Mouse (Mus musculus) layer of hippocampus, adult 8-10 months (tissue): ENCODE data around the gene Espnl. TPM values are rescaled to one million over a fixed set of nuclear protein-coding genes. Genes with fewer than 3 reads are reported as not detected.

ENCODE experiments used
- DNase-seq, 2 experiments: peaks; one replicate each; pipeline ENCODE4 v3.0.0; 2022; ENCODE audit warnings: low spot score in 2 of 2
- total RNA-seq, 4 experiments: library from RNA; stranded (reverse); gene quantifications; 2 replicates each; pipeline ENCODE4 v1.2.4; 2022

Gene Espnl
- total RNA-seq, 4 experiments from 2014 or later: 0.16 TPM; not detected in 3

- no peak for DNase-seq
Measured at GRCm38 (mm10) chr1:91317656-91318055, 4.2 kb upstream of the Espnl start.

DNA sequence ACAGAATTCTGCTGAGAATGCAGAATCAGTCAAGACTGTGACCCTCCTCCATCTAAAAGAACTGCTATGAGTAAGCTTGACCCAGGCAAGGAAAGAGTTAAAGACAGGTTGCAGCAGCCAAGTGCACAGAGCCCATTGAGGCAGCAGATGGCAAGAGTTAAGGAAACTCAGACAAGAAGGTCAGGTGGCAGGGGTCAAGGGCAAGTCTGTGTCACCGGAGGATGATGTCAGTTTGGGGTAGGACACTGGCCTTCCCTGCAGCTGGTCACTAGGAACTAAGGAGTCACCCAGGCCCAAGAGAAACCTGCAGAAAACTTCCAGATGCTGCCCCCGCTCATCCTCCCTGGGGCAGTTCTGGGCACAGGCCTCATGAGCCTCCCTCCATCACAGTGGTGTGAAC lies 2.8 kb downstream of the Espnl start:
- no peak for DNase-seq

DNA sequence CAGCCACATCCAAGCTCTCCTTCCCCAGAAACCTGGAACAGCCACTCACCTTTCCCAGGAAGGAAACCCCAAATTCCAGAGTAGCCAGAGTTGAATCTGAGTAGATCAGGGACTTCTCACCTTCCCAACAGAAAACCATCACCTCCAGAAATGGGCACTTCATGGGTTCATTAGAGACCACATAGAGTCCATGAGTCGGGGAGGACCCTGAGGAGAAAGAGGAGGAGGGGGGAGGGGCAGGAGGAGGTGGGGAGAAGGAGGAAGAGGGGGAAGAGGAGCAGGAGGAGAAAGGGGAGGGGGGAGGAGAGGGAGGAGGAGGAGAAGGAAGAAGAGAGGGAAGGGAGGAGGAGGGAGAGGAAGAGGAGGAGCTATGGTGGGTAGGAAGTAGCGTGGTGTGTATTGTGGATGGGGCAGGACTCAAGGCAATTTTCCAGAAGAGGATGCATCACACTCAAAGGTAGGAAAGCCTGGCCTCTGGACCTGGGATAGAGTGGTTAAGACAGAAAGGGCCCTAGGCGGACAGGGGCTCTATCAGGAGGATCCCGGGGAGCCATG lies 3.7 kb downstream of the Espnl start:
- no peak for DNase-seq

DNA sequence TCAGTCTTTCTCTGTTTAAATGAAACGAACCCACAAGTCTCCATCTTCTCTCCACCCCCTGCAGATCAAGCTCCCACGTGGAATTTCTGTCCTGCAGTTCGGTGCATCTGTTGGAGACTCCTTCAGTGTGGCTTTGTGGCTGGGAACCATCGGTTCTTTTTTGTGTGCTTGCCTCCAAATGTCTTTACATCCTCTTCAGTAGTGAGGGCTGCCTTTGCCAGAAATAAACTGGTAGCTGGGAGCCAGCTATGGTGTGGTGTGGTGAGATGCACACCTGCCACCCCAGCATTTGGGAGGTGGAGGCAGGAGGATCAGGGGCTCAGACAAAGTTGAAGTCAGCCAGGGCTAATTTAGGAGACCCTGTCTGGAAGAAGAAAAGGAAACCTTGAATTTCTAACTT lies 10.2 kb downstream of the Espnl start:
- peak in 1 of 2 experiments; percentile 25 for DNase-seq

GRCm38 (mm10) chr1:91333582-91333981 lies 11.7 kb downstream of the Espnl start:
- DNase-seq: no peak

- DNase-seq: no peak
Measured at GRCm38 (mm10) chr1:91337355-91337754, 15.5 kb downstream of the Espnl start.

GRCm38 (mm10) chr1:91344001-91344400 lies 22.1 kb downstream of the Espnl start:
- DNase-seq: peak in 1 of 2 experiments; percentile 15

GRCm38 (mm10) chr1:91344921-91345685 lies 23.2 kb downstream of the Espnl start:
- DNase-seq: no peak

GRCm38 (mm10) chr1:91346892-91347291 lies 25.0 kb downstream of the Espnl start:
- peak; percentile 21 to 59 for DNase-seq

- no peak for DNase-seq
Measured at GRCm38 (mm10) chr1:91350841-91351240, 29.0 kb downstream of the Espnl start, which contains the start of gene Klhl30. Gene Klhl30 (plus strand): TSS chr1:91351016.

- DNase-seq: no peak
Measured at GRCm38 (mm10) chr1:91351249-91351648, 29.4 kb downstream of the Espnl start.

- no peak for DNase-seq
Measured at GRCm38 (mm10) chr1:91352277-91352676, 30.4 kb downstream of the Espnl start.

DNA sequence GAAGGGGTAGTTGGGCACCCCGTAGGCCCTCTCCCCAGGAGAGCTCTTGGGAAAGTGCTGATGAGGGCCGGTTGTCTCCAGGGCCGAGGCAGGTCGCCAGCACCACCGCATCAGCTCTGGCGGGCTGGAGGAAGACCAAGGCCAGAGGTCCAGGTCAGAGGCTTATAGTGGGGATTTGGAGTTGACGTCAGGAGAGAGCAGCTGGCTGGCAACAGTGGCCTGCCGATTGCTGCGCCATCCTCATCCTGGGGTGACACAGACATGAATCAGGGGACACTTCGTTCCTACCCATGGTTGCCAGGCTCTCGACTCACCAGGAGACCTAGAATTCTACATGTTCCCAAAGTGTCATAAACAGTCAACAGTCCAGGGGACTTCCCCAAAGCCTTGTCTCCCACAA lies 34.2 kb downstream of the Espnl start:
- no peak for DNase-seq

GRCm38 (mm10) chr1:91362113-91362512 lies 40.2 kb downstream of the Espnl start:
- DNase-seq: no peak

DNA sequence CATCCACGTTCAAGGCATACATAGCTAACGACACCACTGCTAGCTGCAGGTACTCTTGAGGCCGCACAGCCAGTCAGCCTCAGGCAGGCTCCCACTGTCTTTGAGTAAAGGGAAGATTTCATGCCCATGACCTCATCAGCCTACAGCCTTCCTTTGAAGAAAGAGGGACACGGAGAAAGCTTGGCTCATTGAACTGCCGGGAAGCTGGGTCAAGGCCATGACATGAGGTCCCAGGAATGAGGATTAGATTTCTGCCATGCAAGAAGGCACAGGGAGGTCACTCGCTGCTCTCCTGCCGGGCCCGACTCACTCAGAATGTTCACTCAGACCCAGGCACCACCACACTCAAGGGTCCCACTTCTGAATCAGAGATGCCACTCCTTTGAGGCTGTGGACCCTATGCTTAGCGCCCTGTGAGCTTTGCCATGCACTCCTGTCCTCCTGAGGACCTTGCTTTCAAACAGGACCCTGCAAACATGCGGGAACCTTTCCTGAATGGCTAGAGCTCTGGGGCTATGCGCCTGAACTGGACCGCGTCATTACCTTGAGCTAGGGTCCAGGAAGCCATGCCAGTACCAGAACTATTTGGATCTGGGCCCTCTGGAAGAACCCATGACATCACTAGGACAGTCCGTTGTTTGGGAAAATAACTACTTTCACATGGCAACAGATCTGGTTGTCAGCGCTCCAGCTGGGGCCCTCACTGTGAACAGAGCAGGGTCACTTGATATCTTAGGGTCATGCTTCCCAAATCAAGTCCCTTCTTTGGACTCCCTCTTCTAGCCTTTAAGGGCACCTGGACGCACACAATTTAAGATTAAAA lies 43.2 kb downstream of the Espnl start:
- no peak for DNase-seq

- no peak for DNase-seq
Measured at GRCm38 (mm10) chr1:91365816-91366214, 43.9 kb downstream of the Espnl start.

- no peak for DNase-seq
Measured at GRCm38 (mm10) chr1:91366215-91367108, 44.6 kb downstream of the Espnl start, which contains the start of gene Erfe. Gene Erfe (plus strand): TSS chr1:91366430.

DNA sequence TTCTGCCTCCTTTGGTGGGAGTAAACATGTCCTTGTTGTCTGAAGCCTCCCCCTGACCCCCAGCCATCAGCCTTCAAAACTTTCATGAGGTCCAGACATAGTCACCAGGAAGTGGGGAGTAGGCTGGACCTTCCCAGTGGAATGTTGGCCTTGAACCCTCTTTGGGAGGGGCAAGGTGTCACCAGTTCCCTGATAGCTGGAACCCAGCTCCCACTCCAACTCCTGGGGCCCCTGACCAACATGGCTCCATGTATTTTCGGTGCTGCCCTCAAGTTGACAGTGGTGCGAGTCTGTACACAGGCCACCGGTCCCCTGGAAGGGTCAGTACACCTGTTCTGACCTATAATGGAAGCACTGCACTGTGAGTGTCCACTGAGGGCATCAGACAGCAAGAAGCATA lies 45.4 kb downstream of the Espnl start:
- DNase-seq: no peak

GRCm38 (mm10) chr1:91369408-91369807 lies 47.5 kb downstream of the Espnl start:
- no peak for DNase-seq

GRCm38 (mm10) chr1:91370055-91370454 lies 48.2 kb downstream of the Espnl start:
- DNase-seq: no peak

DNA sequence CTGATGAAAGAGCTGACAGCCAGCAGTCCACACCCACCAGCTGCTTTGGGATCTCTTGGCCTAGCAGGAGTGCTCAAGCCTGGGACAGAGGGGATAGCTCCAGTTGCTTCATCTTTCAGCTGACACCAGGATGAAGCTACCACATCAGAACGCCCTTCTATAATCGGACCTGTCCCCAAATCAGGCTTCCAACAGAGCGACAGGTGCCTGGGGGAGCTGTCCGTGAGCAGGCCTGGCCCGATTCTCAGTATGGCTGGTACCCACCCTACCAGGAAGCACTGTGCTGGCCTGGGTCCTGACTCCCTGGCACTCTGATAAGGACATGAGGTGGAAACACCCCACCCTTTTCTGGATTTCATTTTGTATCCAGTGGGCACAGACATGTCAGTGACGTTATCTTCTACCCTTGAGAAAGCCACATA lies 51.5 kb downstream of the Espnl start:
- no peak for DNase-seq
